Mouse (Mus musculus) megakaryocyte, adult 5-6 weeks (primary cell): ENCODE measurements around the gene Bub3. TPM values are rescaled to one million over a fixed set of nuclear protein-coding genes. Genes with fewer than 3 reads are reported as not detected.
A peak's percentile ranks its signal among the peaks of the same experiment; 100 is the strongest.

Experiments
- ATAC-seq: 2 replicates; pipeline ENCODE4 v1.8.0; 2016; ENCODE audit warnings: mild to moderate bottlenecking, inconsistent platforms; ENCODE audit not compliant: poor library complexity, severe bottlenecking
- total RNA-seq, 2 experiments: library from RNA; stranded (forward) in 1 of 2; stranded (reverse) in 1 of 2; fragments of 153-499, 151-499 nt in 1 of 2; fragments of 221-1000, 200-1000 nt in 1 of 2; gene quantifications; 2 replicates each; pipeline versions ENCODE4 v1.2.3 to v1.2.4; 2015 to 2017

Gene Bub3
- total RNA-seq (2015) (151 and 167 TPM in 2 replicates), total RNA-seq (2017) (89.6 and 91.0 TPM in 2 replicates)

- ATAC-seq, result peak; percentile 91
Measured at GRCm38 (mm10) chr7:131559986-131560696, at the start of gene Bub3. Gene Bub3, plus strand, starts transcription at chr7:131560222.

- peak; percentile 87 for ATAC-seq
Measured at GRCm38 (mm10) chr7:131539979-131540378, 20.0 kb upstream of the Bub3 start.

DNA sequence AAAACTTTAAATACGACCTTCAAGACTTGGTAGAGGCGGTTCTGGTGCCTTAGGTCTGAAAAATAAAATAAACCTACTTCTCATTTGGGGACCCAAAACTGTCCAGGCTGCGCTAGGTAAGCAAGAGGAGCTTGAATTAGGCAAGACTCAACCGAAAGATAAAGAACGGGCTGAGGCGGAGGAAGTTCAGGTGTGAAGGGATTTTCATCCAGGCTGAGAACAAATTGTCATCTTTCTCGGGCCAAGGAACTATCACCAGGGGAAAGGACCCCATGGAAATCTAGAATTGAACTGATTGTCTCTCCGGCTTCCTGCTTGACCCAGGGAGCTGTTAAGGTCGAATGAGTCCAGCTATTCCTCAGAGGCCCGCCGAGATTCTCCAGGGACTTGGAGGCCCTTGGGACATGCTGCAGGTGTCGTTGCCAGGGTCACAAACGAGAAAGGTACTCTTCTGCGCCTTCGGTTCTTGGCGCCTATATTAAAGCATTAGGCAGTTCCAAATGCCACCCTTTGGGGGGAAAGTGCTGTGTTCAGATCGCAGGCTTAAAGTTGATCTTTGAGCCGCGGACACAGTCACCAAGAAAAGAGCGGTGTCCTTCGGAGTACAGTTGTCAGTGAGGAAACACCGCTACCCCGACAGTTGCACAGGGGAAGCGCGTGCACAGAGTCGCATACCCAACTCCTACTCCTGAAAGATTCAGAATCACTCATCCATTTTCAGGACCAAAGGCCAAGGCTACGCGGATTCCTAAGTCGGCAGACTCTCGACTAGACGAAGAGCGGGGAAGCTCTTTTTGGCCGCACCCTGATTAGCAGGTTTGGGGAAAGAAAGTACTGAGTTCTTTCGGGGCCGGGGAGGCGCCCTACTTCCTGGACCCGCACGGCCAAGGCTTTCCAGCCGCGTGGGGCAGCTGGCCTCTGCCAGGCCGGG lies 18.6 kb upstream of the Bub3 start:
- no peak for ATAC-seq

DNA sequence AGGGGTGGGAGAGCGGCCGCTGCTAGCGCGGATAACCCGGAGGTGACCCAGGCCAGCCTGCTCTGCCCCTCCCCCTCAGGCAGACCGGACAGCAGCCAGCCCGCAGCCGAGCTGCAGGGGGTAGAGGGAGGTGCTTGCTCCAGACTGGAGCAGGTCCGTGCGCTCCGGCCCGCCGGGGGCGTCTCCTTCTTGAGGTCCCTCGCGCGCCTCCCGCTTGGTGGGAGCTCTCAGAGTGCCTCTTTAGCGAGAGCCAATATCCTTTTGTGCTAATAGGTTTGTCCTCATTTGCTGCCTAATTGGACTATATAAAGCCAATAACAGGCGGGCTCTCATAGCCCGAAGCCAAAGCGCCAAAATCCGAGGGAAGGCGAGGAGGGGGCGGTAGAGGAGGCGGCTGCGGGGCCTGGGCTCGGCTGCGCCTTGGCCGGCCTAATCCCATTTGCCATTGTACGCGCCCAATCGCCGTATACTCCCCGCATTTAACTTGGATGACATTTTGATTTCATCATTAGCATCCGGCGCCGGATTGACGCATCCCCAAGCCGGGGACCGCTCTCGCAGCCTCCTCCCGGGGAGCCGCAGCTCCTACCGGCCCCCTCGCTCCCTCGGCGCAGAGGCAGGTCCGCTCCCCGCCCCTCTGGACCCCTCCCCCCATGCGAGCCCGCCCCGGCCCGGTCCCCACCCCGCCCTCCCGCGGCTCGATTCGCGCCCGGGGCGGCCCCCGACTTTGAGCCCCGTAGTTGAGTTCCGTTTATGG lies 17.7 kb upstream of the Bub3 start, which contains the start of gene Hmx3:
TSS of gene Hmx3 (plus strand) at position 753 of the 757 bp plus-strand sequence.
- ATAC-seq, result no peak

DNA sequence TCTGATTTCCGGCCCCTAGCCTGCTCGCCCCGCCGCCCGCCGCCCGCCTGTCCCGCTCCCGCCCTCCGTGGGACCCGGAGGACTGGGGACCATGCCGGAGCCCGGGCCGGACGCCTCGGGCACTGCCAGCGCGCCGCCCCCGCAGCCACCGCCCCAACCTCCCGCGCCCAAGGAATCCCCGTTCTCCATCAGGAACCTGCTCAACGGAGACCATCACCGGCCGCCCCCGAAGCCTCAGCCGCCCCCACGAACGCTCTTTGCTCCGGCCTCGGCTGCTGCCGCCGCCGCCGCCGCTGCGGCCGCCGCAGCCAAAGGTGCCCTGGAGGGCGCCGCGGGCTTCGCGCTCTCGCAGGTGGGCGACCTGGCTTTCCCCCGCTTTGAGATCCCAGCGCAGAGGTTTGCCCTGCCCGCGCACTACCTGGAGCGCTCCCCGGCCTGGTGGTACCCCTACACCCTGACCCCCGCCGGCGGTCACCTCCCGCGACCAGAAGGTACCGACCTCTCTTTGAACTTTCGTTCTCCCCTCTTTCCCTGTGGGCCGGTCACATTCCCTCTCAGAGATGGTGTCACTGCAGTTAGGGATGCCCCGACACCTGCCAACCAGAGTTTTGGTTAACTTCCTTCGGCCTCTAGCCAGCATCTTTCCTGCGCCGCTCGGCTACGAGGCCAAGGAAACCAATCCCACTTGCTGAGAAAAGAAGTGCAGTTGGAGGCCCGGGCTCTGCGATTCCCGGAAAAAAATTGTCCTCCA lies 17.0 kb upstream of the Bub3 start:
- ATAC-seq, result no peak

DNA sequence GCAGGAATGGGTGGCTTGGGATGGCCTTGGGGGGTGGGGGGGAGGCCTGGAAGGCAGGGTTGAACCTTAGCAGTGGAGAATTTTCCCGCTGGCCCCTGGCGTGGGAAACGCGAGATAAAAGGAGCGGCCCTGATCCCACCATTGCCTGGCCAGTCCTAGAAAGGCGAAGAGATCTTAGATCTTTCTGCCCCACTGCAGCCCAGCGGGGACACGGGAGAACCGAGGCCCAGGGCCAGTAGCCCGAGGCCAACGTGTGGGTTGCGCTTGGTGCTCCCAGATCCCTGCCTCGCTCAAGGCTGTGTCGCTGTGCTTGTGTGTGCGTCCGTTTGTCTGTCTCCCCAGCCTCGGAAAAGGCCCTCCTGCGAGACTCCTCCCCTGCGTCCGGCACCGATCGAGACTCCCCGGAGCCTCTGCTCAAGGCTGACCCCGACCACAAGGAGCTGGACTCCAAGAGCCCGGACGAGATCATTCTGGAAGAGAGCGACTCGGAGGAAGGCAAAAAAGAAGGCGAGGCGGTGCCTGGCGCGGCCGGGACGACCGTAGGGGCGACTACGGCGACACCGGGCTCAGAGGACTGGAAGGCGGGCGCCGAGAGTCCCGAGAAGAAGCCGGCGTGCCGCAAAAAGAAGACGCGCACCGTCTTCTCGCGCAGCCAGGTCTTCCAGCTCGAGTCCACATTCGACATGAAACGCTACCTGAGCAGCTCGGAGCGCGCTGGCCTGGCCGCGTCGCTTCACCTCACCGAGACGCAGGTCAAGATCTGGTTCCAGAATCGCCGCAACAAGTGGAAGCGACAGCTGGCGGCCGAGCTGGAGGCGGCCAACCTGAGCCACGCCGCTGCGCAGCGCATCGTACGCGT lies 16.2 kb upstream of the Bub3 start:
- no peak for ATAC-seq

DNA sequence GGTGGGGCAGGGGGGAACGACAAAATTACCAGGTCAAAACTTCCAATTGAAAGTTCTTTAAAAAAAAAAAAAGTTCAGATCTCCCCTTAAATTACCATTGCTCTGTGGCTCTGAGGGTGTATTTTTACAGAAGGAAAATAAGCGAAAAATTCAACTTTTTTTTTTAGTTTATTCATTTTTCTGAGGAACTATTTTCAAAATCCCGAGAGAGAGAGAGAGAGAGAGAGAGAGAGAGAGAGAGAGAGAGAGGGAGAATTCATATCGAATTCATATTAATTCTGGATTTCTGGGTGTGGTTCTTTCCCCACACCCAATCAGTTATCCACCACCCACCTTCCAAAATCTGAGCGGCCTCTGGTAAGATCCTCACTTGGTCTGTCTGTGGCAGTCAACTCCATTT lies 15.2 kb upstream of the Bub3 start:
- no peak for ATAC-seq

- no peak for ATAC-seq
Measured at GRCm38 (mm10) chr7:131545701-131546385, 14.2 kb upstream of the Bub3 start.

DNA sequence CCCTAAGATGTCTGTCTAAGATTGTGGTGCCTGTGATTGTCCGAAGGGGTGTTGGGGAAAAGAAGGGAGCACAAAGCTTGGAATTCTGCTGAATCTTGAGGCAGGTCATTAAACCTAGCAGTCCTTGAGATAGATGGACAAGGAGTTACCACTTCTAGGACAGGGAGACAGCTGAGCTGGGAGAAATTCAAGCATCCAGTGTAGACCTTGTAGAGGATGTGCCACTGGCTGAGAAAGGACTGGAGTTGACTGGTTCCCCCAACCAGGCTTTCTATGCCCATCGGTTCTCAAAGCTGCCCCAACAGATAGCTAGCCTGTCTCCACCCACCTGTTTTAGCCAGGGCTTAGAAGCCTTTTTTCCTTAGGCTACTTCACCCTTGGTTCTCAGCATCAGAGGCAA lies 13.6 kb upstream of the Bub3 start:
- ATAC-seq, result no peak

DNA sequence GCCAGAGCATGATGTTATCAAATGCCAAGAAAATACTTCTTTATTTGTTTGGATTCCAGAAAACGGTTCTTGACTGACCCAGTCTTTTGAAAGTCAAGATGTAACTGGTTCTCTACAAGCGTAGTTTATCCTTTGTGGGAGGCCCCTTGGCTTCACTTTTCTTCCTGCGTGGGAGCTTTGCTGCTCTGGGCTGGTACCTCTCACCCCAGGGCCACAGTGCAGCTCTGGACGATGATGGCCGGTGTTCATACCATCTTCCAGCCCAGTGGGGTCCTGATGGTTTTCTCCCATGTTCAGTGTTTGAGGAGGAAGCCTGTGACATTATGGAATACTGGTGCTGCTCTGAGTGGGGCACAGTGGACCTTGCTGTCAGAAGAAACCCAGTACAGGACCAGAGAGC lies 12.5 kb upstream of the Bub3 start:
- ATAC-seq, result no peak

DNA sequence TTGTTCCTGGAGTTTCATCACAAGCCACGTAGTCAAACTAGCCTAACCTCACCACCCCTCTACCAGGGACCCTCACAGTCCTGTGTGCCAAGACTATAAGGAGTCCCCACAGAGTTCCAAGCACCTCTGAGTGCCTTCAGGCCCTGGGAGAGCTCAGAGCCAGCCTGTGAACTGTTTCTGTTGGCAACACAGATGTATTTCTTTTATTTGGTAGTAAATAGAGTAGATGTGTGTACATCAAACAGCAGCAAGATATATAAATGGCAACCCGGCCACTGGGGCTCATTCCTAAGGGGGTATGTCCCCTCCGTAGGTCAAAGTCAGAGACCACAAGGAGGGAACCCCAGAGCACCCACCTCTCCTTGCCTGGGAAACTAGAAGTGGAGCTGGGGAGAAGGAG lies 11.5 kb upstream of the Bub3 start, which contains the start of gene Hmx2:
TSS of gene Hmx2 (plus strand) at position 301 of the 400 bp plus-strand sequence.
- ATAC-seq, result no peak

DNA sequence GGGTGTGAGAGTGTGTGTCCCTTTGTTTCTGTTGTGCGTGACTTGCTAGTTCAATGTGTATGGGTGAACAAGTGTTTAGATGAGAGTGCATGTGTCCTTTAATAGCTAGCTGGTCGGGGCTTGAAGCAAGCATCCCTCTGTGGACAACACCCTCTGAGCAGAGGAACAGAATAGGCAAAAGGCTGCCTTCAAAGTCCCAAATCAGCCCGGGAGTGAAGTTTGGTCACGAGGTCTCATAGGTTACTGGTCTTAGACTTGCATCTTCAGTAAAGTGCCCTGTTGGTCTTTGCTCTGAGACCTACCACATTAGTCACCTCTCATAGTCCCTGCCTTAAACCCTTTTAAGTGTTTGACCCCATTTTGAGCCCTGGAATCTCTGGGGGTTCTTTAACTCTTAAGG lies 8.6 kb upstream of the Bub3 start:
- no peak for ATAC-seq

DNA sequence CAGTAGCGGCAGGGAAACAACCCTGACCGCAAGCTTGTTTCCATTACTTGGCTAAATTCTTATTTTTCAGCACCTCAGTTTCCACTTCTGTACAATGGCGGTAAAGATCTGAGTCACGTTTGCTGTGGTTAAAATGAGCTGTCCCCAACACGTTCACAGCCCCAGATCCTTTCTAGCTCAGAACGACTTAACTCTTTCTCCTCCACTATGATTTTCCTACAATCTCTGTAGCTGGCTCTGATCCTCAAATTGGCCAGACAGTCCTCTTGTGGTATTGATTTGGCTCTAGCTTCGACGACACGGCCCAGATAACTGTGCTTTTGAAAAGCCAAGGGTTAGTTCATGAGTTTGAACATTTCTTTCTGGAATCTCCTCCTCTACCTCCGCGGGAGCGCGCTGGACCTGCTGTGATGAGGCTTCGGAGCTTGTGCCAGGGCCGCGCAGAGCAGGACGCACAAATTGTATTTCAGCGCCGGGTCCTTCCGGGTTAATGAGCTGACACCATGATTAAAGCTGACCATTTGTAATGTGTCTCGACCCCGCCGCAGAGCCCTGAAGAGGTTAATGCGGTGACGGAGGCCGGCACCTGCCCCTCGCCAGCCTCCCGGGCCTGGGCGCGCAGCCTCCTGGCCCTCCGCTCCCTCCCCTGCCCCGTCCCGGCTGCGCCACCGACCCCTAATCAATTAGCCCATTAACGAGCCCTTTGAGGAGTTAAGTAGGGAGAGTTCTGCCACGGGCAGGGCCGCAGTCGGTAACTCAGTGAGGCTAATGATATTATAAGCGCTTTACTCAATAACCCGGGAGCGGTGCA lies 7.9 kb upstream of the Bub3 start:
- no peak for ATAC-seq

DNA sequence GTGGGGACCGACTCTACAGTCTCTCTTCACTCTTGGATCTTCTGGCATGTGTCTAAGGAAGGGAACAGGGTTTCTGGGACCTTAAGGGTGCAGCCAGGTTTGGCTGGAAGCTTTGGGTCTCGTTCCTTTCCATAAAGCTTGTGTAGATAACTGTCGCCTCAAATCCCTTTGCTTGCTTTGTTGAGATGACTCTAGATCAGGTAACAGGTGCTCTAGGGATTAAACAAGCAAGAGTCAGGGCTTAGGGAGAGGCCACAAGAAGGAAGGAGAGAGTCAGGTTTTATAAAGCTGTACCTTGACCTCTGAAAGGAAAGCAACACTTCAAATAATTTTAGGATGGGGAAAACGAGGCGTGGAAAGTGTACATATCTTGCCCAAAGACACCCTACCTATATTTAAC lies 7.2 kb upstream of the Bub3 start:
- no peak for ATAC-seq

- peak; percentile 70 for ATAC-seq
Measured at GRCm38 (mm10) chr7:131553771-131554175, 6.2 kb upstream of the Bub3 start.

DNA sequence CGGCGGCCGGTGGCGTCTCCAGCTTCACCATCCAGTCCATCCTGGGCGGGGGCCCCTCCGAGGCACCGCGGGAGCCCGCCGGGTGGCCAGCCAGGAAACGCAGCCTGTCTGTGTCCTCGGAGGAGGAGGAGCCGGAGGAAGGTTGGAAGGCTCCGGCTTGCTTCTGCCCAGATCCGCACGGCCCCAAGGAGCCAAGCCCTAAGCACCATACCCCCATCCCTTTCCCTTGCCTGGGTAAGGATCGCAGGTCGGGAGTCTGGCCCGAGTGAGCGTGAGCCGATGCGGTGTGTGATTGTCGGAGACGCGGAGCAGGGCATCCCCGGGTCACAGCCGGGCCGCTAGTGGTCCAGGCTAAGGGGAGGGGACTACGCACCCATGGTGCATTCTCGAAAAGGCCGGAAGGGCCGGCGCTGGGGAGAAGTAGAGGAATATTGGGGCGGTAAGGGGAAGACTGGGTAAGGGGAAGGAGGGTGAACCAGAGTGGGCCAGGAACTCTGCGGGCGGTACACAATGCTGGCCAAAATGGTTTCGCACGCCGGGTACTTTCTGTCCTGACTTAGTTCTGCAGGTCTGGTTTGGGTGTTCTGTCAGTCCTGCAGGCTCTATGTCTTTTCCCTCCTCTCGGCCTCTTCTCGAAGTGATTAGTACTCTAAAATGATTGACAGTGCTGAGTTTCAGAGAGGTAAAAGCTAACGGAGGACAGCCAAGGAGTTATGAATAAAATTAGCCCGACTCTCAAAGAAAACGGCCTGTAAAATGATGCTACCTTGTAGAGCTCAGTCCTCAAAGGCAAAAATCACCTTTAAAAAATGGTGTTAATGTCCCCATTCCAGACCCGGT lies 5.5 kb upstream of the Bub3 start:
- peak; percentile 31 for ATAC-seq
